Mouse (Mus musculus) spleen, adult 18-20 months (tissue): ENCODE data around the gene Lin7a.

Experiments used
- DNase-seq, 2 experiments: peaks; one replicate each; pipeline ENCODE4 v3.0.0; 2022; ENCODE audit warnings: mixed read lengths in 2 of 2

Gene Lin7a

GRCm38 (mm10) chr10:107344200-107344599 is 72.7 kb downstream of the Lin7a start:
- no peak for DNase-seq

DNA sequence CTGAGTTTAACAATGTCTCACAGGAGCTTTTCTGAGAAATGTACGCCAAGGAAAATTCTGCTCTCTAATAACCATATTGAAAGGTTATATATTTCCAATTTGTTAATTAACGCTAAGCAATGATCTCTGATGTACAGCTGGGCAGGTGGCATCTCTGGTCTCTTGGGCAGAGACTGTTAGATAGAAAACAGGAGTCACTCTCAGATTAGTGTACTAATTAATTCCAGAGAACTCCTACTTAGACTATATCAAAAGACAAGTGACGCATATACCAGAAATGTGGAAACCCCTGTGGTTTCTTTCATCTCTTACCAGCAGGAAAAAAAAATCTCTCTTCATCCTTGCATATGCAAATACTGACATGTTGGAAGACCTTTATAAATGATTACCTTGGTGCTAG is 76.4 kb downstream of the Lin7a start:
- DNase-seq = no peak

- DNase-seq = no peak
These were observed 80.4 kb downstream of the Lin7a start for GRCm38 (mm10) chr10:107351696-107352485.

DNA sequence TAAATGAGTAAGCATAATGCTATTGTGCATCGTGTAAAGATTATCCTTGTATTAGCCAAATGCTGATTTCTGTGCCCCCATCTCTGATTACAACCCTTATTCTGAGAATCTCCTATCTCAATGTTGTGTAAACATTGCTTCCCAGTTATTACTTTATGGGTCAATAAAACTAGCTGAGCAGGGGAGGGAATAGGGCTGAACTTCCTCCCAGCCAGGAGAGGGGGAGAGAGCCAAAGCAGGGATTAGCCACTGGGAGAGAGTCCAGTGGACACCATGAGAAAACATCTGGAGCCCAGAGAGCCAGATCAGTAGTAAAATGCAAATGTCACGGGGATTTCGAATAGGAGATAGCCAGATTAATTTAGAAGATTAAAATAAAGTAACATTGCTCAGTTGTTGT is 82.0 kb downstream of the Lin7a start:
- no peak for DNase-seq

DNA sequence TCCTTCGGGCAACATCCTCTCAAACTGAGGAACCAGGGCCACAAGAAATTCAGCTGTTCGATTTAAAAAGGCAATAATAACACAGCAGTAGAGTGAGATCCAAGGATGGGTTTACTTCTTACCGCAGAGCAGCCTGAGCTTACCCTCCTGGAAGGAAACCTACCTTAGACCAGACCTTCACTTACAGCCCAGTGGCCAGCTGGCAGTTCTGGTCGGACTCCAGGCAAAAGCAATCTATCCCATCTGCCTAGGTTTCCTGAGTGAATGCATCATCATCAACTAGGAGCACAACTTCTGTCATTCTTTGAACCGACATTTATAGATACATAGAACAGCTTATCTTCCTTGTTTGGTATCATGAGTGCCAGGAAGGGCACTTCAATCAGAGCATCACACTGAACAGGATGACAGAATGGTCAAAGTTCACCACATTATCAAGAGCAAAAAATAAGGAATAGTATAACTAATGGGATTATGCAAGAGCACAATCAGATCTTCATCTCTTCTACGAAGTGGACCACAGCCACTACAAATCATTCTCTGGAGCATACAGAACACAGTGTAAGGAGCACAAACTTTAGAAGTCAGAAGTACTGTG is 87.1 kb downstream of the Lin7a start:
- no peak for DNase-seq

DNA sequence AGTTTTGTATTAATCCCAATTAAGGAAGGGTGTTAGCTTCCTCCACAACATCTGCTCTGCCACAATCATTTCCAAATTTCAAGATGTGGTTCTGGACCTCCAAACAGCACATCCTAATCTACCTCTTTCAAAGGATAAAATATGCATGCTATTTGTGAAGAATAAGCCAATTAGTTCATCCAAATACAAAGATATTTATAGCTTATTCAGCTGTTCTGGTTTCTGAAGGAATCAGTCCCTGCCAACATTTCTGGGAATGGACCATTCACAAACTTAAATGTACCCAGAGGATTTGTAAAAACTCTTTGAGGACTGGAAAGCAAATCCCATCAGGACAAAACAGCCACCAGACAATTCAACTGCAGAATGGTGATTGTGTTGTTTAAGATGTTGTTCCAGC is 87.8 kb downstream of the Lin7a start:
- DNase-seq = no peak

GRCm38 (mm10) chr10:107361546-107361945 is 90.1 kb downstream of the Lin7a start:
- DNase-seq = no peak

DNA sequence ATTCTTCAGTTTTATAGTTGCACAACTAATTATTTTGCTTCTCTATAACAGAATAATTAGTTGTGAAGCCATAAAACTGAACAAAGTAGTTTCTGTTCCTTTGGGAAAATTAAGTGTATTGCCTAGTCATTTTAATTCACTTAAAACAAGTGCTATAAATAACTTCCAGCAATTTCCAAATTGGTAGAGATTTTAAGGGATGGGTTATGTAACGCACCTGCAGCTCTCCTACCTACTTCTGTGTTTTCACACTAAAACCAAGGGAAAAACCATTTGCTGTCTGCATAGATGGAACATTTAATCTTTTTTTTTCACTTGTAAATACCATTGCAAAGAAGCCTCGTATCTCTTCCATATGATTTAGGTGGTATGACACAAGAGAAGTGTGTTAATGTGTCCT is 90.5 kb downstream of the Lin7a start:
- no peak for DNase-seq

GRCm38 (mm10) chr10:107363049-107363816 is 91.7 kb downstream of the Lin7a start:
- DNase-seq = no peak

- no peak for DNase-seq
These were observed 105.7 kb downstream of the Lin7a start for GRCm38 (mm10) chr10:107377218-107377617.

DNA sequence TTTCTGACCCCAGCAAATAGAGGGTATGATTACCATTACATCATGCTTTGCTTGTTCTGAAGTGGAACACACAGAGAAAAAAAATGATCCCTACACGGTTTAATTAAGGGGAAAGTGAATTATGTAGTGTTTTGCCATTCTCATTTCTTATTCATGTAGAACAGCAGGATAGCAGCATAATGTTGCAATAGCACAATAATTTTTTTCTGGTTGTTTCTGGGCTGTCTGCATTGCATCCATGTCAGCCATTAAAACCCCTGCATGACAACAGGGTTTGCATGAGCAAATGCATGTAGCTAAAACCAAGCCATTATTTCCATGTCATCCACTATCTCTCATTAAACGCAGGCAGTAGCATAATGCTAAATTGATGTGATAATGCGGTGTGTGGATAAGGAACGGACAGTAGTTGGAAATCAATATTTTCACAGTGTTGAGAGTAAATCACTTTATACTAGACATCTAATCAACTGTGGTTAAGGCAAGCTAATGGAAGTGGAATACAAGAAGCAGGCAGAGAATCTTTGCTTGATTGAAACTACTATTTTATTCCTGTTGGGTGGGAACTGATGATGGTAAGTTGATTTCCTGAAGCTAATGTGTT is 109.8 kb downstream of the Lin7a start:
- no peak for DNase-seq

DNA sequence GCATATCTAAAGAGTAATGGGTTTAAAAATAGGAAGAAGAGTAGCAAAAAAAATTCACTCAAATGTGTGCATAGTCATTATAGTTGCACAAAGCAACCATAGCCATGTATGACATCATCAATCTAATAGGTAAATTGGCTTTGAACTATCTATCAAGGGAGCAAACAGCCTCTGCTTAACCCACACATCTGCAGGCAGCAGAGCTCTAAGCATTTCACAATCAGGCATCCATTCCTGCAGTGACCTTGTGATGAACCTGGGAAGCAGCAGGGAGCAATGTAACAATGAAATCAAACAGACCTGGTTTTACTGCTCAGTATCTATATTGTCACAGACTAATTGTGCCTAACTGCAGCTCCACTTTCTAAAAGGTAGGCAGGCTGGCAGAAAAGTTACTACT is 112.3 kb downstream of the Lin7a start:
- no peak for DNase-seq

GRCm38 (mm10) chr10:107389505-107389904 is 118.0 kb downstream of the Lin7a start:
- no peak for DNase-seq

DNA sequence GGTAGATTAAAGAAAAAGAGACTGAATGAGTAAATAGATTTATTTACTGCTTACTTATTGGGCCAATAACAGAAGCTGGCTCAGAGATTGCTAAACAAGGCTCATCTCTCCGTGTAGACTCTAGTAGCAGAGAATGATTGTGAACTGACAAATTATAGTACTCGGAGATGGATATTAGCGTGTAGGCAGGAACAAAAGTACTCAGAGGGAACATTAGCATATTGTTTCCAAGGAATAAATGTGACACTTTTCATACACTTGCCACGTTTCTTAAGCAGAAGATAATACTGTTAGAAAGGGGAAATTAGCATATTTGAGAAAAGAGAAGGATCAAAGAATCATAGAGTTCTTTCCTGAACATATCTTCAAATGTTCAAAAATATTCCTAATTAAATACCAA is 133.9 kb downstream of the Lin7a start:
- DNase-seq = no peak

GRCm38 (mm10) chr10:107418306-107418705 is 146.8 kb downstream of the Lin7a start:
- no peak for DNase-seq

DNA sequence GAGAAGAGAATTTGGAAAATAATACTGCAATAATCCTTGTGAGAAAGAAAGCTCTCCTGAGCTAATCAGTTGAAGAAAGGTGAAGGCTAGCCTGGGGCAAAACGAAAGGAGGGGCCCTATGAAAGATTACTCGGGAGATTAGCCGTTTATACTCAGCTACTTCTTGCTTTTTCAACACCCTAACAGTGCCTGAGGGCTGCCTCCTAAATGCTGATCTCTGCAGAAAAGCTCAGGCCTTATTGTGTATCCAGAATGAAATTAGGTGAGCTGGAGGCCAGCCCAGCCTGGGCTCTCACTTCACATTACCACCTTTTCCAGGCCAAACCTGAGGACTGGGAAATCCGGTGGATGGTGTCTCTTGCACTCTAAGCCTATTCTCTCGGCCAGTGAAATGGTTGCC is 165.5 kb downstream of the Lin7a start:
- DNase-seq = no peak

DNA sequence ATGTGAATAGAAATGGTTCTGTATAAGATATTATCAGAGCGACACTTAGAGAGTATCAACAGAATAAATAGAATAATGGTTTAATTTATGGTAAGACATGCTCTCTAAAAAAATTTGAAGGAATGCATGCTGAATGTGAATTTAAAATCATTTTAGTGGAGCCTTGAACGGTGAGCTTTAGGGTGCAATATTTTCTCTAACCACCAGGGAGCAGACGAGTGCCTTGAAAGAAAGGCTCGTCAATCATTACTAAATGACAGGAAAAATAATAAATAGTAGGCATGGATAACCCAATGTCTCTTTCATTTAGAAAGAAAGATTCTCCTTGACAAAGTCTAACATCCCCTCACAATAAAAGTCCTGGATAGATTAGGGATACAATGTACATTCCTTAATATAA is 171.3 kb downstream of the Lin7a start:
- DNase-seq = no peak

DNA sequence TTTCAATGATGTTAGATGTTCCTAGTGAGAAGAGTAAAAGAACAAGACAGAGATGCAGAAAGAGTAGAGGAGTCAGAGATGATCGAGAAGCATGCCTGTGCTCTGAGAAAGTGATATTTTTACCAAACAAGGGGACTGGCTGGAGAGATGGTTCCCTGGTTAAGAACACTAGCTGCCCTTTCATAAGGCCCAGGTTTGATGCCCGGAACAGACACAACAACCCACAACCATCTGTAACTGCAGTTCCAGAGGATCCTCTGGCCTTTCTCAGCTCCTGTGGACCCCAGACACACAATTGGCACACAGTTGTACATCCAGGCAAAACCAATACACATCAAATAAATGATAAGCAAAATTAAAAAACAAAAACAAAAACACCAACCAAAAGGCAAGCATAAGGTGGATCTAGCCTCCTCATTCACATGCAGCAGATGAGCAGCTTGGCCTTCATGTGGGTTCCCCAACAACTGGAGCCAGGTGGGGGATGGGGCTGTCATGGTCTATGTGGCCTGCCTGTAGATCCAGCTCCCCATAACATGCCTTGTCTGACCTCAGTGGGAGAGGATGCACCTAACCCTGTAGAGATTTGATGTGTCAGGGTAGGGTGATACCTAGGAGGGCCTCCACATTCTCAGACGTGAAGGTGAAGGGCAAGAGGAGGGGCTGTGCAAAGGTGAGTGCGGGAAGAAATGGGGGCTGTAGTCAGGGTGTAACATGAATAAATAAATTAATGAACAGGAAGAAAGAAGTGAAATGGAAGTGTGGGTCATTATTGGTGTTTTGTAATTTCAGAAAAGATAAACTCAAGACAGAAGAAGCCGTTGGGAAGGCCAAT is 178.2 kb downstream of the Lin7a start:
- DNase-seq = no peak

DNA sequence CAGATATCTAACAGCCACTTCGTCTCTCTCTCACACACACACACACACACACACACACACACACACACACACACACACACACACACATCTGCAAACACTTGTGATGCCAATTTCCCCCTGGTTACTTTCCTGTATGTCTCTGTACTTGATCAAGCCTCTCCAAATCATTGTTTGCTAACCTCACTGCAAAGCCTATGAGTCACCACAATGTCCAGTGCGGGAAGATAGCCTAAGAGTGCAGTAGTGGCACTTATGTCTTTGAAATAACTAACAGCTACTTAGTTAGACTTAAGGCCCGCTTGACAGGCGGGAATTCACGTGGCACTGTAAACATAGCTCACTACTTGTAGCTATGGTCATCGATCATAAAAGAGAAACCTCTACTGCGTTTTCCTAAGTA is 196.3 kb downstream of the Lin7a start:
- no peak for DNase-seq
